Mouse (Mus musculus): ENCODE measurements around the gene Mylip. TPM values are rescaled to one million over a fixed set of nuclear protein-coding genes. Genes with fewer than 3 reads are reported as not detected.

Mylip gene
- polyA plus RNA-seq, 2 experiments, result 10.9 to 29.6 TPM

DNA sequence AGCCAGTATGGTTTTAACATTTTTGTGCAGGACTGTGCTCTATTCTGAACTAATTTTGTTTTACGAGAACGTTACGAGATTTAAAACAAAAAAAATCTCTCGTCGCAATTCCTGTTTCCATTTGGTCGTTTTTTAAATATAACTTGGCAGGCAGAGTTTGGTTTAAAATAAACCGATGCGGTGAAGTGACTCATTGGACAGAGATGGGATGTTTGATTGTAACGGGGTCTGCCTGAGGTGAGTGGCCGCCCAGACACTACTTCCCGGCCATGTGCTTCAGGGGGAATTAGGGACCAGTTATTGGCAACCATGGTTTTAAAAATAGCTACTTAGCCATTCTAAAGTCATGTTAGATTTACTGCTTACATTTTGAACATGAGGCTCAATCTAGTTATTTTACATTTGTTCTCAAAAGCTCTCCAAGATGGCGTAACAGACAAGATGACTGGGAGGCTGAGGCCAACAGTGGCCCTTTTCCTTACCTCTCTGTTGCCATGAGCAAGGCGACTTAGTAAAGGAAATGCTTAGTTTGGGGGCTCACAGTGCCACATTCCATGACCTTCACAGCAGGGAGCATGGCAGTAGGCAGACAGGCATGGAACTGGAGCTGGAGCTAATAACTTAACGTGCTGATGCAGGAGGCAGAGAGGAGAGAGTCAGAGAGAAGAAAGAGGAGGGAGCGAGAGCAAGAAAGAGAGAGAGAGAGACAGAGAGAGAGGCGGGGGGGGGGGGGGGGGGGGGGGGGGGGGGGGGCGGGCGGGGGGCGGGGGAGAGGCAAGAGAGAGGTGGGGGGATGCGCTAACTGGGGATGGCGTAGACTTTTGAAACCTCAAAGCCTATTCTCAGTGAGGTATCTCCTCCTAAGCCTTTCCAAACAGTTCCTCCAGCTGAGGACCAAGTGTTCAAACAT lies 8.6 kb downstream of the Mylip start:
- TF ChIP-seq POLR2A (IDR thresholded peaks at IDR 0.05; ENCODE audit: borderline replicate concordance, extremely low read depth, insufficient read depth, insufficient read length), result no peak
- peak; percentile 10; the same call in 1 of the 2 replicates for ATAC-seq (ENCODE audit: low FRiP score, low read depth)
- Histone ChIP-seq H3K4me2 (replicated peaks; ENCODE audit: low read depth, low read length, severe bottlenecking) (peak overlapping the region; percentile 22; the same call in 1 of the 2 replicates), H3K27me3 (ENCODE audit: control insufficient read depth, insufficient read depth, low read length) (no peaks in the 10 kb centered on the region), H3K4me3 (replicated peaks; ENCODE audit: low read length) (no peak overlapping the region), H3K27ac (replicated peaks; ENCODE audit: low read depth, low read length) (peak overlapping the region; percentile 64), H3K9ac (ENCODE audit: low read depth, low read length, severe bottlenecking) (no peak overlapping the region), H3K9me3 (ENCODE audit: control insufficient read depth, low read length) (no peaks in the 10 kb centered on the region), H3K4me1 (ENCODE audit: control insufficient read depth, insufficient read depth, low read length) (peaks cover 80% of the 10 kb centered on the region), H3K36me3 (ENCODE audit: control insufficient read depth, insufficient read depth, low read length) (0 out of 2 replicates have a peak, but pooled peaks cover 14% of the 10 kb centered on the region)
- peak; percentile 72 for DNase-seq (ENCODE audit: low spot score)
- 24% methylated on average over 16 of the region's 21 CpGs for WGBS

DNA sequence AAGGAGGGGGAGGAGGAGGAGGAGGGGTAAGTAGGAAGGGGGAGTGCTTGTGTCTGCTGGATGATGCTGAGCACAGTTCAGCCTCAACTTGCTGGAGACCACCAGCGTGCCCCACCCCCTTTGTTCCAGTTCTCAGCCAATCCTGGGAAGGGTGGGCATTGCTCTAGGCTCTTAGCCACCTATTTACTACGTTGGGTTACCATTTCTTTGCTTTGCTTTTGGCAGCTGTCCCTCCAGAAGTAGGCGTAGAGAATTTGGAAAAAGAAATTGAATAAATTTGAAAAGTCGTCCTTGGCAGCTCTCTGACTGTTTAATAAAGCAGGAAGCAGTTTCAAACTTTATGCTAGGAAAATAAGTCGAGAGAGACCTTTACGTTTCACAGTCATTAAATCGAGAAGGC lies 11.2 kb downstream of the Mylip start:
- H3K9me3 ChIP-seq (ENCODE audit: control insufficient read depth, low read length), result no peaks in the 10 kb centered on the region
- H3K27me3 ChIP-seq (ENCODE audit: control insufficient read depth, insufficient read depth, low read length), result no peaks in the 10 kb centered on the region
- 31% methylated on average over 7 of the region's 7 CpGs for WGBS
- peaks cover 56% of the 10 kb centered on the region for H3K4me1 ChIP-seq (ENCODE audit: control insufficient read depth, insufficient read depth, low read length)
- ATAC-seq (ENCODE audit: low FRiP score, low read depth) (peak; percentile 65), DNase-seq (ENCODE audit: low spot score) (peak; percentile 81)
- H3K4me3 ChIP-seq (replicated peaks; ENCODE audit: low read length), result no peak overlapping the region
- peak overlapping the region; percentile 50; the same call in 1 of the 2 replicates for H3K27ac ChIP-seq (replicated peaks; ENCODE audit: low read depth, low read length)
- TF ChIP-seq POLR2A (IDR thresholded peaks at IDR 0.05; ENCODE audit: borderline replicate concordance, extremely low read depth, insufficient read depth, insufficient read length), result no peak
- H3K4me2 ChIP-seq (replicated peaks; ENCODE audit: low read depth, low read length, severe bottlenecking), result no peak overlapping the region
- peaks cover 30% of the 10 kb centered on the region for H3K36me3 ChIP-seq (ENCODE audit: control insufficient read depth, insufficient read depth, low read length)
- H3K9ac ChIP-seq (ENCODE audit: low read depth, low read length, severe bottlenecking), result no peak overlapping the region

DNA sequence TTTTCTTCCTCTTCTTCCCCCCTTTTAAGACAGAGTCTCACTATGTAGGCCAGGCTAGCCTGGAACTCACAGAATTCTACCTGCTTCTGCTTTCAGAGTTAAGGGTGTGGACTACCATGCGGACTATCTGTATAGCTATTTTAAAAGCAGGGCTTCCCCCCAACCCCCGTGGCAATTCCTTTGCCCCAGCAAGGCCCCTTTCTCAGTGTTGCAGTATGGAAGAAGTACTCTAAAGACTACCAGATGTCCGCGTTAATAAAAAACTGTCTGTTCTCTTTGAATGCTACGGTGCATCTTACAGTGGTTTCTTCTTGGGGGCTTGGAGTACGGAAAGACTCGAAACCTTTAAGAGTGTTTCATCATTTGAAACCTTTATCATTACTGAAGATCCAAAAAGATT lies 12.3 kb downstream of the Mylip start:
- Histone ChIP-seq H3K9ac (ENCODE audit: low read depth, low read length, severe bottlenecking) (no peak overlapping the region), H3K4me1 (ENCODE audit: control insufficient read depth, insufficient read depth, low read length) (peaks cover 45% of the 10 kb centered on the region), H3K27ac (replicated peaks; ENCODE audit: low read depth, low read length) (peak overlapping the region; percentile 65), H3K9me3 (ENCODE audit: control insufficient read depth, low read length) (no peaks in the 10 kb centered on the region), H3K4me3 (replicated peaks; ENCODE audit: low read length) (no peak overlapping the region), H3K36me3 (ENCODE audit: control insufficient read depth, insufficient read depth, low read length) (peaks cover 41% of the 10 kb centered on the region), H3K27me3 (ENCODE audit: control insufficient read depth, insufficient read depth, low read length) (no peaks in the 10 kb centered on the region), H3K4me2 (replicated peaks; ENCODE audit: low read depth, low read length, severe bottlenecking) (no peak overlapping the region)
- no peak for ATAC-seq (ENCODE audit: low FRiP score, low read depth)
- TF ChIP-seq POLR2A (IDR thresholded peaks at IDR 0.05; ENCODE audit: borderline replicate concordance, extremely low read depth, insufficient read depth, insufficient read length), result no peak
- DNase-seq (ENCODE audit: low spot score), result peak; percentile 65
- WGBS, result 35% methylated on average over 7 of the region's 7 CpGs

DNA sequence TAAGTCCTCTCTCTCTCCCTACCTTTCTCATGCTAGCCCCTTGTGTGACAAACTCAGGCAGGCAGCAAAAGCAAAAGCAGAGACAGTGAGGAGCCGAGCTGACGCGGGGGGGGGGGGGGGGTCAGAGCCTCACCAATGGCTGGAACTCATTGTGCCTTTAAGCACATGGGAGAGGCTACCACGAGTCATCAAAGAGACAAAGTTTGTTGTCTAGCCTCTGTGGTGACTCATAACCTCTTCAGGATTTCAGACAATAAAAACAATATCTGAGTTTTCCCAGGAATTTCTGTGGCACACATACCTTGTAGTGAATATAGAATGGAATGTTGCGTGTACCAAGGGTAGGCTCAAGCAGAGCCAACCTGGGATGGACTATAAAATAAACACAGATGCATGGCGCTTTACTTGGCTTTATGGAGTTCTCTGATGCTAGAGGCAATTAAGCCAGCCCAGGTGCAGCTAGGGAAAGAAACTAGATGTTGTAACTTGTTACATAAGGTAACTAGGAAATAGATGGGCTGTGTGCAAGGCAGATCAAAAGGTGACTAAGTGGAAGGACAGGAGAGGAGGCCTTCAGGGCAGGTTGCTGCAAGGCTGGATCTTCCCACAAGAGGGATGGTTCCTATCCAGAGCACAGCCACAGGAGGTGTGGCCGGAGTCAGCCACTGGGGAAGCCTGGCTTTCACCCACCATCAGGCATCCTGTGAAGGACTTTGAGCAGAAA lies 12.9 kb downstream of the Mylip start:
- no peak overlapping the region for H3K4me3 ChIP-seq (replicated peaks; ENCODE audit: low read length)
- H3K9me3 ChIP-seq (ENCODE audit: control insufficient read depth, low read length), result no peaks in the 10 kb centered on the region
- peak overlapping the region; percentile 65 for H3K27ac ChIP-seq (replicated peaks; ENCODE audit: low read depth, low read length)
- WGBS, result 29% methylated on average over 7 of the region's 7 CpGs
- H3K4me1 ChIP-seq (ENCODE audit: control insufficient read depth, insufficient read depth, low read length), result peaks cover 38% of the 10 kb centered on the region
- no peak for ATAC-seq (ENCODE audit: low FRiP score, low read depth)
- H3K9ac ChIP-seq (ENCODE audit: low read depth, low read length, severe bottlenecking), result no peak overlapping the region
- H3K36me3 ChIP-seq (ENCODE audit: control insufficient read depth, insufficient read depth, low read length), result peaks cover 47% of the 10 kb centered on the region
- no peak overlapping the region for H3K4me2 ChIP-seq (replicated peaks; ENCODE audit: low read depth, low read length, severe bottlenecking)
- TF ChIP-seq POLR2A (IDR thresholded peaks at IDR 0.05; ENCODE audit: borderline replicate concordance, extremely low read depth, insufficient read depth, insufficient read length), result no peak
- no peaks in the 10 kb centered on the region for H3K27me3 ChIP-seq (ENCODE audit: control insufficient read depth, insufficient read depth, low read length)
- no peak for DNase-seq (ENCODE audit: low spot score)

DNA sequence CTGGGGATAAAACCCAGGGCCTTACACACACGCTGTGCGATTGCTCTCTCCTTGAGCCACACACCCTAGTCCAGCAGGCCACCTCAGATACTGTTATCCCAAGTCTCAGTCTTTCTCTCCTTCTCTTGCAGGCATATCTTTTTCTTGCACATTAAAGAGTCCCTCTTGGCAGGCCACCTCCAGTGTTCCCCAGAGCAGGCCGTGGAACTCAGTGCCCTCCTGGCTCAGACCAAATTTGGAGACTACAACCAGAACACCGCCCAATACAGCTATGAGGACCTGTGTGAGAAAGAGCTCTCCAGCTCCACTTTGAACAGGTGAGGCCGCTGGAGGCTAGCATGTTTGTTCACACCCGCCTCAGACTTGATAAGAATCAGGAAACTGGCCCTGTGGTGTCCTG lies 14.7 kb downstream of the Mylip start:
- no peaks in the 10 kb centered on the region for H3K9me3 ChIP-seq (ENCODE audit: control insufficient read depth, low read length)
- no peak overlapping the region for H3K4me3 ChIP-seq (replicated peaks; ENCODE audit: low read length)
- no peak overlapping the region for H3K4me2 ChIP-seq (replicated peaks; ENCODE audit: low read depth, low read length, severe bottlenecking)
- H3K27me3 ChIP-seq (ENCODE audit: control insufficient read depth, insufficient read depth, low read length), result no peaks in the 10 kb centered on the region
- no peak for ATAC-seq (ENCODE audit: low FRiP score, low read depth)
- peaks cover 65% of the 10 kb centered on the region for H3K36me3 ChIP-seq (ENCODE audit: control insufficient read depth, insufficient read depth, low read length)
- H3K27ac ChIP-seq (replicated peaks; ENCODE audit: low read depth, low read length), result no peak overlapping the region
- TF ChIP-seq POLR2A (IDR thresholded peaks at IDR 0.05; ENCODE audit: borderline replicate concordance, extremely low read depth, insufficient read depth, insufficient read length), result no peak
- 90% methylated on average over 6 of the region's 6 CpGs for WGBS
- peaks cover 29% of the 10 kb centered on the region for H3K4me1 ChIP-seq (ENCODE audit: control insufficient read depth, insufficient read depth, low read length)
- DNase-seq (ENCODE audit: low spot score), result no peak
- H3K9ac ChIP-seq (ENCODE audit: low read depth, low read length, severe bottlenecking), result no peak overlapping the region

Data from limb, embryonic 14.5 days (tissue).